Mouse (Mus musculus): ENCODE measurements around the gene Gm21970. TPM values are rescaled to one million over a fixed set of nuclear protein-coding genes. Genes with fewer than 3 reads are reported as not detected.

Gm21970 gene
- total RNA-seq, 2 experiments from 2014 or later = not detected

- DNase-seq (ENCODE audit: low spot score in 2 of 2) = no peak
Measured at GRCm38 (mm10) chr16:91401569-91402165, 10.1 kb downstream of the Gm21970 start.

DNA sequence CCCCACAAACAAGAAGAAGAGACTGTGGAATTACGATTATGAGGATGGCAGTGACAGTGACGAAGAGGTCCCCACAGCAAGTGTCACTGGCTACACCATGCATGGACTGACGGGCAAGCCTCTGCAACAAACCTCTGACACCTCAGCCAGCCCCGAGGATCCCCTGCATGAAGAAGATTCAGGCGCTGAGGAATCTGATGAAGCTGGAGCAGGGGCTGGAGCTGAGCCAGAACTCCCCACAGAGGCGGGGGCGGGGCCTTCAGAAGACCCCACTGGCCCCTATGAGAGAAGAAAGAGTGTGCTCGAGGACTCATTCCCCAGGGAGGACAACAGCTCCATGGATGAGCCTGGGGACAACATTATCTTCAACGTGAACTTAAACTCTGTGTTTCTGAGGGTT is 12.3 kb downstream of the Gm21970 start:
- DNase-seq (ENCODE audit: low spot score in 2 of 2) = no peak

- DNase-seq (ENCODE audit: low spot score in 2 of 2) = no peak
Measured at GRCm38 (mm10) chr16:91404187-91404586, 12.7 kb downstream of the Gm21970 start.

GRCm38 (mm10) chr16:91404828-91405577 is 13.5 kb downstream of the Gm21970 start:
- DNase-seq (ENCODE audit: low spot score in 2 of 2) = no peak

DNA sequence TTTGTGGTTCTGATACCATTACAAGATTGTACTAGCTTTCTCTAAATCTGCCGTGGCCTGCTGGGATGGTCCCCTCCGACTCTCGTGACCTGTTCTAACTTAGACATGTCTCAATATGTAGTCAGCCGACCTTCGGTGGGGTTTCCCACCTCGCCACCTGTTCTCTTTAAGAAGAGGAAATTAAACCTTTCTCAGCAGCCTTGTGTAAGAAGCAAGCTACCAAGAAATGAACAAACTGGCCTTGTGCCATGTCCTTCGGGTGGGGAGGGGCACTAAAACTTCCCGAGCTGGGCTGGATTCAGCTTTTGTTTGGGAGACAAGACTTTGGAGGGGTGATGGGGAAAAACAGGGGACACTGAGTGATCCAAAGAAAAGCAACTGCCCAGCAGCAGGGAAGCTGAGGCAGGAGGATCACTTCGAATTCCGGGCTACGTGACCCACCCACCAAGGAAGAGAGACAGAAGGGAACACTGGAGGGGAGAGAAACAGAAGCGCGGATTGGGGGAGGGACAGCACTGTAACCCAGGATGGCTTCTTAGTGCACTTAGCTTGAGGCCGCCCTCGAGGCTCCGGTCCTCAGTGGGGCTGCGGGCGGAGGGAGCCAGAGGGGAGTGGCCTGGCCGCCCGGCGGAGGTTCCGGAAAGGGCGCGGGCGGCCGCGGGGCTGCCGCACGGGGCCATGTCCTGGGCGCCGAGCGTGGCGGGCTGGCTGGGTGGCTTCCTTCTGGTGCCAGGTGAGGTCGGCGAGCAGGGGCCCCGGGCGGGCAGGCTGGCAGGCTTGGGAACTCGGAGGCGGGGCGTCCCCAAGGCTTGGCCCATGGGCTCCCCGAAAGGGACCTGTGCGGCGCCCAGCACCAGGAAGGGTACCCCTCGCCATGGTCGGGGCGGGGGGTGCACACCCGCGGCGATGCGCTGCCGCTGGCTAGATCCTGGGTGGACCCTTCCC is 14.4 kb downstream of the Gm21970 start, which contains the start of gene Il10rb:
Gene Il10rb, plus strand, starts transcription at position 525 of the 945 bp plus-strand sequence.
- peak in 1 of 2 experiments; percentile 34 for DNase-seq (ENCODE audit: low spot score in 2 of 2)

- peak in 1 of 2 experiments; percentile 22 for DNase-seq (ENCODE audit: low spot score in 2 of 2)
Measured at GRCm38 (mm10) chr16:91406585-91407220, 15.2 kb downstream of the Gm21970 start.

- DNase-seq (ENCODE audit: low spot score in 2 of 2) = no peak
Measured at GRCm38 (mm10) chr16:91413102-91413844, 21.8 kb downstream of the Gm21970 start.

DNA sequence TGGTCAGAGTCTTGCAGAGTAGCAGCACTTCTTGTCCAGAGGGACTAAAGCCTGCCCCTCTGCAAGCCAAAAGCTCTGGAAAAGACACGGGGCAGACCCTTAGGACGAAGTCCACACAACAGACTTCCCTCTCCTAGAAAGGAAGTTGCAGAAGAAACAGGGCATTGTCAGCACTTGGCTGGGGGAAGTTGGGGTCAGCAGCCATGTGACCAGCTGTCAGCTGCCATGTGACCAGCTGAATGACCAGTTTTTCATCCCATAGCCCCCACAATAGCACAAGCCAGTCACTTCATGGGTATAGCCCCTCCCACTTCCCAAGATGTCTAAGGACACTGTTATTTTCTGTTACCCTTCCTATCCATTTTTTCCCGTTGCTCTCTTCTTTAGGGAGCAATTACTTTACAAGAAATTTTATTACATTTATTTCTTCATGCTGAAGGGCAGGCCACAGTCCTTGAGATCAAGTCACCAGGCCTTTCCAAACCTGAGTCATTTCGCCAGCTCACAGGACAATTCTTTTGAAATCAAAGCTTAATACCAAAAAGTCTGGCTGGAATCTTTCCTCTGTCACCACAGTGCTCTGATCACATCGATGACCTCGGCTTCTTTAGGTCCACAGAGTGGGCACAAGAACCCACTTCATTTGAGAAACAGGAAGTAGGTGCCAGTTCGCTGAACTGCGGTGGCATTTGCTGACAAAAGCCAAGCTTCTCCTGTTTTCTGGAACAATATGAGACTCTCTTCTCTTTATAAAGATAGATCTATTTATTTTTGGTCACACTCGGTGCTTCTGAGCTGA is 24.1 kb downstream of the Gm21970 start:
- DNase-seq (ENCODE audit: low spot score in 2 of 2) = no peak

DNA sequence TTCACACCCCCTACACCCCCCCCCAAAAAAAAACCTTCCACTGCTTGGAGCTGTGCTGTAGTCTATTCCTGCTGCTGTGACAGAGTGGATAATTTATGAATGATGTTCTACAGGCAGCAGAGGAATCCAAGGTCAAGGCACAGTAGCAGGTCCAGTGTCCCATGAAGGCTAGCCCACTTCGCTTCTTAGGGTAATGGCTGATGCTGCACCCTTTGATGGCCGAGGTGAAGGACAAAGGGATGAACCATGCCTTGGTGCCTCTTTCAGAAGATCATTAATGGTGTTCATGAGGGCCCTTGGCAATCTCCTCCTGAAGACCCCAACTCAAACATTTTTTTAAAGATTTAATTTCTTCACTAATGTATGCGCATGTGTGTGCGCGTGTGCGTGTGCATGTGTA is 24.8 kb downstream of the Gm21970 start:
- no peak for DNase-seq (ENCODE audit: low spot score in 2 of 2)

- no peak for DNase-seq (ENCODE audit: low spot score in 2 of 2)
Measured at GRCm38 (mm10) chr16:91416938-91417337, 25.4 kb downstream of the Gm21970 start.

- DNase-seq (ENCODE audit: low spot score in 2 of 2) = no peak
Measured at GRCm38 (mm10) chr16:91418531-91418930, 27.0 kb downstream of the Gm21970 start.

DNA sequence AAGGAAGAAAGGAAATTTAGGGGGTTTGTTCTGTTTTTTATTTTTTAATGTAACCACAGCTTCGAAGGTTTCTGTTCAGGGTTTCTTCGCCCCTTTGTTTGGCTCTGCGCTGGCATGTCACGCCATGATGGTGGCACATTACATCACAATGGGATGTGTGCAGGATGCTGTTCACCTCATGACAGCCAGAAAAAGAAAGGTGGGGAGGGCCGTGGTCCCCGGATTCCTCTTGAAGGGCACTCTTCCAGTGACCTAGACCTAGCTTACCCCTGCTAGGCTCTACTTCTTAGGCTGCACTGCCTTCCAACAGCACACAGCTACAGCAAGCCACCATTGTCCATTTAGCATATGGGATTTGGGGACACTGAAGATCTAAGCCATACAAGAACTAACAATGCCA is 34.3 kb downstream of the Gm21970 start:
- no peak for DNase-seq (ENCODE audit: low spot score in 2 of 2)

GRCm38 (mm10) chr16:91426586-91426985 is 35.1 kb downstream of the Gm21970 start:
- no peak for DNase-seq (ENCODE audit: low spot score in 2 of 2)

DNA sequence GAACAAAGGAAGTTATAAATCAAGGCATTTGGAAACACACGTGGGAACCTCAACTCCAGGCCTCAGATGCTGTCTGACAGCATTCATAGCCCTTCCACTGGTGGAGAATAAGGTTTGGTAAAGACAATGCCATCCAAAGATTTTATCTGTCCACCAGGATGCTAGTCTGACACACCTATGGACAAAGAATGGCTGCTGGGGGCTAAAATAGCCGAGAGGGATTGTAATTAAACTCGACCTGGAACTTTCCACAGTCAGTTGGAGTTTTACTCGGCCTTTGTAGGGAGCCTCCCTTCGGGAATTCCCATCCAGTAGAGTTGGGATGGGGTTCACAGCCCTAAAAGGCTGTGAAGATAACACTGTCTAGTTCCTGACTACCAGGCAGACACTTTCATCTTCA is 35.9 kb downstream of the Gm21970 start:
- no peak for DNase-seq (ENCODE audit: low spot score in 2 of 2)

- DNase-seq (ENCODE audit: low spot score in 2 of 2) = no peak
Measured at GRCm38 (mm10) chr16:91428259-91428865, 36.8 kb downstream of the Gm21970 start.

GRCm38 (mm10) chr16:91432720-91433328 is 41.3 kb downstream of the Gm21970 start:
- DNase-seq (ENCODE audit: low spot score in 2 of 2) = no peak

GRCm38 (mm10) chr16:91433329-91433933 is 41.9 kb downstream of the Gm21970 start:
- no peak for DNase-seq (ENCODE audit: low spot score in 2 of 2)

DNA sequence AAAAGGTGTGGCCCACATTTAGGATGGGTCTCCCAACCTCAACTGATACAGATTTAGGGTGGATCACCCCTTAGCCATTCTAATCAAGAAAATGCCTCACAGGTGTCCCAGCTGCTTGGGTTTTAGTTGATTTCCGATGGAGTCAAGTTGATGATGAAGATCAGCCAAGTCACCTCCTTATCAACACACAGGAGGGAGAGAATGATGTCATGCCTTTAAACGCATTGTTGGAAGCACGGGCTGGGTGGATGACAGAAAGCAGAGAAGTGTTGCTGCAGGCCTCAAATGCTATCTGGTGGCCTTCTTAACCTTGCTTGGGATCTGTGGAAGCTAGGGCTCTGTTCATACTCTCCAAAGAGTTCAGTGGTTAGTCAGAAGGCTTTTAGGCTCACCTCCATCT is 42.6 kb downstream of the Gm21970 start:
- no peak for DNase-seq (ENCODE audit: low spot score in 2 of 2)

All from layer of hippocampus, adult 18-20 months (tissue).